Mouse (Mus musculus): ENCODE measurements around the gene Dnah8. TPM values are rescaled to one million over a fixed set of nuclear protein-coding genes. Genes with fewer than 3 reads are reported as not detected.

Dnah8 gene
- 0.29 and 0.41 TPM in 2 replicates for polyA plus RNA-seq (2015; fragmentation: Nextera tagmentation; extraction: Ambion mirVana)

DNA sequence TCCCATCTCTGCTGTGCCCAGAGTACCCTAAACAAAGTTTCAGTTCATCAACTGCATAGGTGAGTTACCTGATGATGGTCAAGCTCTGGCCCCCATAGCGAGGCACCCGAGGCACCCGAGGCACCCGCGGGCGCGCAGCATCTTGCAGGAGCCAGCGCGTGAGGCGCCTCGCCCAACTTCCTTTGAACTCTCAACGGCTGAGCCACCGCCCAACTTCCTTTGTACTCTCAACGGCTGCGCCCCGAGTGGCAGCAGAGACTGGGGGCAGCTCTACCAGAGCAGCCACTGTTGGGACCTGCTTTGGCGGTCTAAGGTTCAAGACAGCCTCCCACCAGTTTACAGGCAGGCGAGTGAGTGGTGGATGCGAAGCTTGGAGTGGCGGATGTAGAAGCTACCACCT lies at the start of gene Dnah8:
Gene Dnah8 (plus strand): TSS at position 223 of the 400 bp plus-strand sequence.

DNA sequence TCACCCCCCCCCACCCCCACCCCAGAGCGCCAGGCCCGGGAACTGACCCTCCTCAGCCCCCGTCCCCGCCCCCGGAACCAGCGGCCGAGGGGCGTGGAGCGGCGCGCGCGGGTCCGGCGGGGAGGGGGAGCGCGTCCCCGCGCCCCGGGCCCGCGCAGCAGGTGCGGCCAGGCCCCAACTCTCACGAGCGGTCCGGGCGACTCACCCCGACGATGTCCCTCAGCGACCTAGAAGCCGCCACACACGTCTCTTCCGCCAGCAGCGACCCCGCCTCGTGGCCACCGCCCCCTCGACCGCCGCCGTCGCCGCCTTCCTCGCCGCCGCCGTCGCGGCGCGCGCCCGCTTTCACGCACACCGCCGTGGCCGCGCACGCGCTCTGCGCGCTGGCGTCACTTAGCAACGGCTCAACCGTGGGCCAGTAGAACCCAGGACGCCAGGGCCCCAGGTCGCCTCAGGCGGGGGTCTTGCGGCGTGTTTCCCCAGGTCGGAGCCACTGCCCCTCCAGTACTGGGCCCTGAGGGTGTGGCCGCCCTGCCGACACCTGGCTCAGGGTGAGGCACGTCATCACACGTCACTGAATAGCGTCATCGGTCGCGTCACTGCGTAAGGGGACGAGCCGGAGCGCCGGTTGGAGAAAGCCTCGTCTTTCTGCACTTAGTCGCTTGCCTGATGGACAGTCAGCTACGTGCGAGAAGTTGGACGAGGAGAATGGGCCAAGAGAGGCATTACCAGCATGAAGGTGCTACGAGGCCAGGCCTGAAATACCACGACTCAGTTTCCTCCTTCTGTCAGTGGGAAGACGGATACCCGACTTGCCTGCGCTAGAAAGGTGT lies 48.0 kb upstream of the Dnah8 start, which contains the start of gene Btbd9:
Gene Btbd9 (minus strand): TSS at position 548 of the 833 bp plus-strand sequence.

GRCm38 (mm10) chr17:30626719-30627118 lies 2.6 kb downstream of the Dnah8 start, which contains the start of gene Glo1:
Gene Glo1 (minus strand): TSS chr17:30626871.

GRCm38 (mm10) chr17:30901627-30902026 lies 277.5 kb downstream of the Dnah8 start, which contains the start of gene Glp1r:
Gene Glp1r (plus strand): TSS chr17:30901817.

Other genes with a start within 250 kb of the Dnah8 start
- 25.6 and 30.4 TPM in 2 replicates for gene Btbd9, start 47.9 kb upstream of the Dnah8 start, polyA plus RNA-seq (2015; fragmentation: Nextera tagmentation; extraction: Ambion mirVana)
- 157 and 187 TPM in 2 replicates for gene Glo1, start 2.5 kb downstream of the Dnah8 start, polyA plus RNA-seq (2015; fragmentation: Nextera tagmentation; extraction: Ambion mirVana)

Measured in urinary bladder, postnatal 0 days (tissue).